Mouse (Mus musculus) adrenal gland, adult 8-10 months (tissue): ENCODE results near the gene Add1. TPM values are rescaled to one million over a fixed set of nuclear protein-coding genes. Genes with fewer than 3 reads are reported as not detected.
"Not testable (repeated sequence)": the region's sequence is repeated elsewhere in the genome, so short reads cannot be mapped to it uniquely, and the experiment has no call there.

Experiments
- DNase-seq: peaks from one replicate; pipeline ENCODE4 v3.0.0; 2022
- total RNA-seq, 4 experiments: library from RNA; stranded (reverse); gene quantifications; 2 replicates each; pipeline ENCODE4 v1.2.4; 2022

Add1 gene
- total RNA-seq, 4 experiments from 2014 or later: 144 to 201 (median 179) TPM

DNA sequence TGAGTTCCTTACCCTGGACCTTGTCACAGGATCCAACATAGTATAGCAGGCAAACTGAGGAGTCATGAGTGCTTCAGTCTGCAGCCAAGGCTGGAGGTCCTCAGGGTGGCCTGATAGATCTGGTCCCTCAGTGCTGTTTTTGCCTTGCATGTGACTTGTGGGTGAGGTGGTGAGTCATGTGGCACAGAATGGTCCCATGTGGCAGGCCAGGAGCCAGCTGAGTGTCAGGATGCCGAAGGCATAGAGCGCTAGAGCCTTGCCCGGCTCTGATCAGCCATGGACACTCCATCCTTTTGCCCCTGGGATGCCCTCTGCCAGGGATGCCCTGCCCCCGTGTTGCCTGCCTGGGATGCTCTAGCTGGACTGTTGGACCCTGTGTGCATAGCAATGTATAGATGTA is 21.6 kb upstream of the Add1 start:
- no peak for DNase-seq

DNA sequence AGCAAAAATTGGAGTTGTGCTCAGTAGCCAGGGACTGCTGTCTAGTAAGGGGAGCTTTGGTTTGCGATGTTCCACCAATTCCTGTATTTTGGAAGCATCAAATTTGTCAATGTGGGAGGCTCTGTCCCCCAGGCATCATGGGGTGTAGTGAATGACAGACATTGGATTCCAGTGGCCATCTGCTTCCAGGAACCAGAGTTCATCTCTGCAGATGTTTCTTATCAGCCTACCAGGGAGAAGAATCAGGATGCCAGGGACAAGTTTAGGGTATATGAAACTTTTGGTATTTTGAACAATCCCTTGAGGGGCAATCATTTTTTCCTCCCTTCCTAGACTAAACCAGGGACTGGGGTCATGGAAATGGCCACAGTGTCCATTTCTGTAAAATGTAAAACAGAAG is 9.6 kb upstream of the Add1 start:
- no peak for DNase-seq

DNA sequence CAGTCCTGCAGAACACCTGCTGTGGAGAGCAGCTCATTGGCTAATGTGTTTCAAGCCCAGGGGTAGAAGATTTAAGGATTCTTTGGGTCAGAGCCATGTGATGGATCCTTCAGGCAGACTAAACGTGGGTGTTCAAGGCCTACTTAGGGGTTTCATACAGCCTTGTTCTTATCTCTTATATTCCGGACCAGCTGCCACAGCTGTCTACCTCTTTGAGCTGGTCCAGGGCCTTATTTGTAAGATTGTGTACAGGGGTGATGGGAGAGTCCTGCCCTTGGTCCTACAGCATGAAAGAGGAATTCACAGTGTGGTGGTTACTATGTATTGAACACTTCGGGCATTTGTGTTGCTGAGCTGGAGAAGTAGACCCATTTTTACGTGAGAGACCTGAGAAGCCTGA is 9.2 kb upstream of the Add1 start:
- DNase-seq: no peak

DNA sequence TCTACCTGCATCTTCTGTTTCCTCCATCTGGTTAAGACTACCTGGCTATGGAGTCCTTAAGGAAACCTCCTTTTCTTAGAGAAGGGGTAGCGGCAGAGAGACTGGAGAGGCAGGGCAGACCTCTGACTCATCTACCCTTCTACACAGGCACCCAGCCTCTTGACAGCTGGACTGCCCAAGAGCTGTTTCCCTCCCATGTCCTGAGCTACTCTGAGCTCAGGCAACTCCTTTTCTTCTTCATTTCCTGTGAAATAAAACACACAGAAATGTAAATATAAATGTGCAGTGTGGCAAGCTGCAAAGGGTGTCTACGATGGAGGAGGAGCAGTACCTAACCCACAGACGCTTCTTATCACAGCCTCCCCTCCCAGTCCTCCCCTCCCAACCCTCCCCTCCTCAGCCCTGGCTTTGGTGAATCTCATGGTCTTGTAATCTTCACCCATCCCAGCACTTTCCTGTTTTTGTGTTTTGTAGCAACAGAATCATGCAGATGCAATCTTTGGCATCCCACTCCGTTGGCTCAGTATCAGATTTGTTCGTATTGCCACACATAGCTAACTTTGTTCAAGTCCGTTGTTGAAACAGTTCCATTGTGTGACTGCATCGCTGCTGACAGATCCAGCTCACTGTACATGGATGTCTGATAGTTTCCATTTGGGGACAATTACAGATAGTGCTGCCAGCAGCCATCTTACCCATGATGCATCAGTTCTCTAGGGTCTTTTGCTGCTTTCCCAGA is 7.8 kb upstream of the Add1 start:
- no peak for DNase-seq

DNA sequence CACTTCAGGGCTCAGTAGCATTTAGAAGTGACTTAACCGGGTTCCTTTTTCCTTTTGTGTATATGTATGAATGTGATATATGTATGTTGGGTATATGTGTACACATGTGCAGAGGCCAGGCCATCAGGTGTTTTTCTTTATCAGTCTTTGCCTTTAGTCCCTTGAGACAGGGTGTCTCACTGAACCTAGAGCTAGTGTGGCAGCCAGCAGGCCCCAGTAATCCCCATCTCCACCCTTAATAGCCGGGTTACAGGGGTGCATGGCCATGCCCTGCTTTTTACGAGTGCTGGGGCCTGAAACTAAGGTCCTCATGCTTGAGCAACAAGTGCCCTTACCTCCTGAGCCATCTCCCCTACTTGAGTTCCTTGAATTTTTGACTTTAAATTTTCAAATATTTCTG is 1.9 kb upstream of the Add1 start:
- no peak for DNase-seq

DNA sequence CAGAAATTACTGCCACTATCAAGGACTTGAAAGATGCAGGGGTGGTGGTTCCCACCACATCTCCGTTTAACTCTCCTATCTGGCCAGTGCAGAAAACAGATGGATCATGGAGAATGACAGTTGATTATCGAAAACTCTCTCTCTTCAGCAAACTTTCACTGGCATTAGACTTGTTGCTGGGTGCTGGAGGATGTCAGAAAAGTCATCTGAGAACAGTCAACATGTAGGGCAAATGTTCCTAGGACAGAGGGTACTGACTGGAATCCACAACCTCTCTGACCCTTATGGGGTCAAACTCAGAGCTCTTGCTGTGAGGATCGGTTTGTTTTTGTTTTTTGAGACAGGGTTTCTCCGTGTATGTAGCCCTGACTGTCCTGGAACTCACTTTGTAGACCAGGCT is 896 bp upstream of the Add1 start:
- not testable (repeated sequence) for DNase-seq

DNA sequence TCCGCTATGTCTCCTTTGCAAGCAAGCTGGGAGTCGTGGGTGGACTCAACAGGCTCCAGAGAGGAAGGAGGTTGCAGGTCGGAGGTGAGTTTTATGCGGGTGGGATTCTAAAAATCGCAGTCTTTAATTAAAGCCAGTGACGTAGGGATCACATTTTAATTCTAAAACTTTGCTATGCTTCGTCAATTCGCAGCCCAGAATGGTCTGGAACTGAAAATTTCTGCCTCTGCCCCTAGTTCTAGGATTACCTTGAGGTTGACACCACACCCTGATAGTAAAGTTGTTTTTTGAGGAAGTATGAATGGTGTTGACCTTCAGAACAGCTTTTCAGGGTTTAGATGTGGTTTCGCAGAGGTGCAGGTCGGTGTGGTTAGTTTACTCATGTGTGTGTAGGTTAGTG is 1.3 kb downstream of the Add1 start:
- no peak for DNase-seq

DNA sequence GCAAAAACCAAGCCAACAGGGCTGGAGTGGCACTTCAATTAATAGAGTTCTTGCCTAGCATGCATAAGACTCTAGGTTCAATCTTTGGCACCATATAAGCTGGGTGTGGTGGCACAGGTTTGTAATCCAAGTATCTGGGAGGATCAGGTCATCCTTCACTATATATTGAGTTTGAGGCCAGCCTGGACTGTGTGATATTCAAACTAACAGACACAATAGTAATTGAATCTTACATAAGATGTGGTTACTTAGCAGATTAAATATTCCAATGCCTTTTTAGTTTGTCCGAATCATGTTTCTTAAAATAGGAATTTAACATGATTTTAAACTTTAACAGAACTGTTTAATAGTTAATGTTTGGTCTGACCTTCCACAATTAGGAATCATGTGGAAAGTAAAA is 2.8 kb downstream of the Add1 start:
- DNase-seq: no peak

DNA sequence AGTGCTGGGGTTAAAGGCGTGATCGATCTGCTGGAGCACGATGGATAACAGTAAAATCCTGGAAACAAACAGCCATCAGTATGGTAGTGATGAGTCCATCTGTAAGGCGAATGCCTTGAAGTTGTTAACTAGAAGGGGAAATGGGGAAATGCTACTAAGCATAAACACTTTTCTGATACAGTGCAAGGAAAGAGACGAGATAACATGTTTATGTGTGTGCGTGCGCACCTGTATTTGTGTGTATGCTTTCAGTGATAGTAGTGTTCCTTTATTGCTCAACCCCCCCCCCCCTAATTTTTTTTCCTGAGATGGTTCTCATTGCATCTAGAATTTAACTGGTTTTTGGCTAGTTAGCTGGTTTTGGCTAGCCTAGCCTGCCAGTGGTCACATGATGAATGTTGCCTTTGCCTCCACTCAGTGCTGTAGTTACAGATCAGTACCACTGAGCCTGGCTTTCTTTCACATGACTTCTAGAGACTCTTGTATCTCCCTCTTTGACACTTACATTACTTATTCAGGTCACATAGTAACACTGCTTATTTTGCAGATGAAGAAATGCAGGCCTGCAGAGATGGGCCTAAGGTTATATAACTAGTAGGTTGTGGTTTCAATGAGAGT is 4.7 kb downstream of the Add1 start:
- no peak for DNase-seq

DNA sequence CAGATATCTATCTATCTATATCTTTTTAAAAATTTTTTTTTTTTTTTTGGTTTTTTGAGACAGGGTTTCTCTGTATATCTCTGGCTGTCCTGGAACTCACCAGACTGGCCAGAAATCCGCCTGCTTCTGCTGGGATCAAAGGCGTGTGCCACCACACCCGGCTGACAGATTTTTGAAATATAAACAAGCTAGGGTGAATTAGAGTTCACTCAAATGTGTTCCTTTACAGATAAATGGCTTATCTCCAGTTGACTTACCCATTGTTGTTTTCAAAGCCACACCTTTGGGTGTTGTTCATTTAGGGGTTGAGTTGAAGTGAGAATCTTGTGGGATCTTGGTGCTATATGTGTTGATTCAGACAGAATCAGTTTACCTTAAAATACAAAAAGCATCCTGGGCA is 5.9 kb downstream of the Add1 start:
- no peak for DNase-seq

DNA sequence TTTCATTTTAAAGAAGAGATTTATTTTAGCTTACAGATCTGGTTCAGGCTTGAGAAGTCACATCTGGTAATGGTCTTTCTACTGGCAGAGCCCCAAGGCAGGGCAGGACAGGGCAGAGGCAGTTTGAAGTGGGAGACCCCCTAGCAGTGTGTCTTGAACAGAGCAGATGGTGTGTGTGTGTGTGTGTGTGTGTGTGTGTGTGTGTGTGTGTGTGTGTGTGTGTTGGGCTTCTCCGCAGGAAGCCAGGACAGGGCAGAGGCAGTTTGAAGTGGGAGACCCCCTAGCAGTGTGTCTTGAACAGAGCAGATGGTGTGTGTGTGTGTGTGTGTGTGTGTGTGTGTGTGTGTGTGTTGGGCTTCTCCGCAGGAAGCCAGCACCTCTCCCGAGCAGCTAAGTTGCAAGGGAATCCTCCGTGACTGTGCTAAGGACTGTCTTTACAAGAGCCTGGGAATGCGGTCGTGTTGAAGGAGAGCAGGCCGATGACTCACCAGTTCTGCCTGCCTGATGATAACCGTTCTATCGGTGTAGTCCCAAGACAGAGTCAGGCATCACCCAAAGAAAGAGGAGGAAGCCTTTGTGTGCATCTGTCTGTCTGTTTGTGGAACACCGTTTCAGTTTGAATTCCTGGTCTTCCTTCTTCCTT is 8.3 kb downstream of the Add1 start:
- peak; percentile 46 for DNase-seq

DNA sequence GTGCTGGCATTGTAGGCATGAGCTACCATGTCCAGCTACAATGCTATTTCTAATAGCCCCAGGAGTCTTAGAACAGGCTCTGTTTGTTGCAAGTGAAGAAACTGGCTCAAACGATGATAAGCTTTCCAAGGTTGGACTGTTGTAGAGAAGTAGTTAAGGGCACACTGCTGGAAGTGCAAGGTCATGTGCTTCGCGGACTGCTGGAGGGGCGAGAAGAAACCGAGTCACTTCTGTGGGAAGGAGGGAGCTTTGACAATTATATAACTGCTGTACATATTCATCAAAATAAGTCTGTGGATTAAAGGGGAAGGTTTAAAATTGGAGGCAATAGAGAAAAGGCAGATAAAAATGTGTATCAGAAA is 8.8 kb downstream of the Add1 start:
- peak; percentile 31 for DNase-seq

DNA sequence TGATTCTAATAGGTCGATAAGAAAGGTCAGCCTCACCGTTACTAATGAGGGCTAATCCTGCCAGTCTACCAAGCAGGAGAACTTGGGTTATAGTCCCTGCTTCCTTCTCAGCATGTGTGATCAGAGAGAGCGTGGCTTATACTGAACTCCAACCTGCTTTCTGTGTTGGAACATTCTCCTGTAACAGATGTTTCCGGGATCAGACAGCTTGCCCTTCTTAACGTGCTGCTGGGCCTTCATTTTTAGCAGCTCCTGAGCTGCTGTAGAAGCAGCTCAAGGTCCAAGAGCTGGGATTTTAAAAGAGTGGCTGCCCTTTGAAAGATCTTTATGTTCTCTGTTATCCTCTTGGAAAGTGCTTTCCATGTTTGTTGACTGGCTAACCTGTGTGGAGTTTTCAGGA is 11.8 kb downstream of the Add1 start:
- no peak for DNase-seq

DNA sequence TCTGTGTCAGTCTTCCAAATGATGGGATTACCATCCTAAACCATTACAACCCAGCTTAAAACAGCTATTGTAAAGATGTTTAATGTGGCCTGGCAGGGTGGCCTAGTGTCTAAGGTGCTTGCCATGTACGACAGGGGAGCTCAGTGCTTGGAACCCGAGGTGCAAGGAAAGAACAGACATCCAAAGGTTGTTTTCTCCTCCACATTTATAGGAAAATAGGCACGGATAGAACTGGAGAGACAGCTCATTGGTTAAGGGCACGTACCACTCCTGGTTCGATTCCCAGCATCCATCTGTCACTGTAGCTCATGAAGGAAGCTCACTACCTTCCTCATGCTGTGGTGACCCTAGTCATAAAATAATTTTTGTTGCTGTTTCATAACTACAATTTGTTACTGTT is 14.4 kb downstream of the Add1 start:
- DNase-seq: no peak

DNA sequence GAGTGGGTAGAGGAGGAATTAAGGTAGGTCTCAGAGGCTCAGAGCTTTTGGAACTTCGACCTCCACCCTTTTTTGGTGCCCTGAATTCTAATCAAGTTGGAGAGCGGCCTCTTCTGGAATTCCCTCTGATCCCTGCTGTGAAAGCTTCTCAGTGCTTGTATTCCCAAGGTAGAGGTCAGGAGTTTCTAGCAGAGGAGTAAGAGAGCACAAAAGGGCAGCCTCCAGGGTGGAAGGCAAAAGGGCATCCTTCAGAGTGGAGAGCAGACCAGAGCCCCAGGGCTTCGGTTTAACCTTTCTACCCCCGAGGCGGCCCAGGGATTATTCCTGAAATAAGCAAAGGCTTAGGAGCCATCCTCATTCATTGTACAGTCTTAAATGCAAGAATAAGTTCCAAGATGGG is 16.6 kb downstream of the Add1 start:
- DNase-seq: no peak

DNA sequence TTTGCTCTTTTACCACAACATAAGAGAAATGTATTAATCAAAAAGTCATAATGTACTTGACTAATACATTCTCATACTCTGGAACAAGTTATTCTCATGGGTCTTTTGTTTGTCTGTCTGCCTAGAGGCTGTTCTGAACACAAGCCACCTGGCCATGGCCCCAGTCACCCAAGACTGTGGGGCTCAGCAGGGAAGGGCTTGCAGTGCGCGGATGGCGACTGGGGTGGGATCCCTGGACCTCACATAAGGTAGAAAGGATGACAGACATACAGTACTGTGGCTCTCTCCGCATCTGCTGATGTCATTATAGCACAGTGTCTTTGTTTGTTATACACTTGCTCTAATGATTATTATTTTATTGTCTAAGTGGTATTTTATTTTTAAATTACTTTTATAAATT is 17.2 kb downstream of the Add1 start:
- no peak for DNase-seq

DNA sequence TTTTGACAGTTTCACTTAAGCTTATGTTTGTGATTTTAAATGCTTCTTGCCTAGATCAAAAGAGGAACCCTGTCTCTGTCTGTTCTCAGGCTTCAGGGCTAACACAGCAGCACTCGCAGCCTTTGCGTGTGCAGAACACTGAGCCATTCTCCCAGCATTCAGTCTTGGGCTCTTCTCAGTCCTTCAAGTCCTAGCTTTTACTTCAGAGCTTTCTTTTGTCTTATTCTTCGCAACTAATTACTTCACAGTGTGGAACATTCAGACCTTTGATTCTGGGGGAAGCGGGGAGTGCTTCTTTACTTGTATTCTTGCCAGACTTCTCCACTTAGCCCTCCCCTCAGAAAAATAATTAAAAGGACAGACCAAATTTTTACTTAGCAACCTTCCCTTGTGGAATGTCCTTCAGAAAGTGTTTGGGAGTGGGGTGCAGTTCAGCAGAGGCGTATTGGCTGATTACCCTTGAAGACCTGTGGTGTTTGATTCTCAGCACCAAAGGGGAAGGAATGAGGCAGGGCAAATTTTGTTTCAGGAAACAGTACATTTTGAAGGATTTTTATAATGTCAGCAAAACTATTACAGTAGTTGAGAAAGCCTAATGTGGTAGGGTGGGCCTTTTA is 18.0 kb downstream of the Add1 start:
- DNase-seq: no peak

DNA sequence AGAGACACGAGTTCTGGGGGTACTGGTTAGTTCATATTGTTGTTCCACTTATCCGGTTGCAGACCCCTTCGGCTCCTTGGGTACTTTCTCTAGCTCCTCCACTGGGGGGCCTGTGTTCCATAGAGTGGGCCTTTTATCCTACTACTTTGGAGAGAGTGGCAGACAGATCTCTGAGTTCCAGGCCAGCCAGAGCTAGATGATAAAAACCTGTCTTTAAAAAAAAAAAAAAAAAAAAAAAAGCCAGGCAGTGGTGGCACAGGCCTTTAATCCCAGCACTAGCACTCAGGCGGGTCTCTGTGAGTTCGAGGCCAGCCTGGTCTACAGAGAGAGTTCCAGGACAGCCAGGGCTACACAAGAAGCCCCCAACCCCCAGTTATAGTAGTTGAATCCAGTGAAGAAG is 18.8 kb downstream of the Add1 start:
- not testable (repeated sequence) for DNase-seq

DNA sequence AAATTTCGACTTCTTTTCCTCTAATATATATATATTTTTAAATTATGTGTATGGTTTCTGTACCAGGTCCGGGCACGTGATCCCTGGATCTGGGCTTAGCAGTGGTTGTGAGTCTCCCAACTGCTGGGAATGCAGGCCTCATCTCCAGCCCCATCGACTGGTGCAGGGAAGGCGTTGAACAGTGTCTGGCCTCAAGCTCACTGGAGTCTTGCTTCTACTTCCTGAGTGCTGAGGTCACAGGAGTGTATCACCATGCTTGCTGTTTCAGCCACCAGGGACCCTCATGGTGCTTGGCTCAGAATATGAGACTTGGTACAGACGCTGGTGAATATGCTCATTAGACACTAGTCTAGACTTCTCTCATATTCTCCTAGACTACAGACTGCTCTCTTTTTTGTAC is 19.2 kb downstream of the Add1 start:
- no peak for DNase-seq

DNA sequence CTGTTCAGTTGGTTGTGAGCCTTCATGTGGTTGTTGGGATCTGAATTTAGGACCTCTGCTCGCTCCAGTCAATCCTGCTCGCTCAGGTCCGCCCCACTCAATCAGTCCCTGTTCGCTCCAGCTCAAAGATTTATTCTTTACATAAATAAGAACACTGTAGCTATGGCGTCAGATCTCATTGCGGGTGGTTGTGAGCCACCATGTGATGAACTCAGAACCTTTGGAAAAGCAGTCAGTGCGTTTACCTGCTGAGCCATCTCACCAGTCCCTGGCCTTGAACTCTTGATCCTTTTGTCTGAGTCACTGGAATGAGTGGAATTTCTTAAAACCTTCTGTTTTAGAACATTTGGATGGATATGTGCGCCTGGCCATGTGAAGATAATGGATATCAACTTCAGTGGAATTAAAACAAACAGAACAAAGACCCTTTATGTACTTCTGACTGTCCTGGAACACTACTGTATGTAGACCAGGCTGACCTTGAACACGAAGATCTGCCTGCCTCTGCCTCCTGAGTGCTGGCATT is 19.8 kb downstream of the Add1 start:
- no peak for DNase-seq

DNA sequence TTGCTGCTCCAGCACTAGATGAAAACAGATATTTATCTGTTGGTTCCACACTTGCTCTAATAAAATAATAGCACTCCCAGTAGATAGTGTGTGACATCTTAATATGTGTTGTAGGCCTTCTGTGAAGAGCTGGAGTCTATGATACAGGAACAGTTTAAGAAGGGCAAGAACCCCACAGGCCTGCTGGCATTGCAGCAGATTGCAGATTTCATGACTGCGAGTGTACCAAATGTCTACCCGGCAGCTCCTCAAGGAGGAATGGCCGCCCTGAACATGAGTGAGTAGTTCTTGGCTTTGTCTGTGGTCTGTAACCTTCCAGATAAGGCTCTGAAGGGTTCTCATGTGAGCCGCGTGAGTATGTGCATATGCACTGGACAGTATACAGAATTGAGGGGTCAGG is 31.1 kb downstream of the Add1 start:
- DNase-seq: no peak

DNA sequence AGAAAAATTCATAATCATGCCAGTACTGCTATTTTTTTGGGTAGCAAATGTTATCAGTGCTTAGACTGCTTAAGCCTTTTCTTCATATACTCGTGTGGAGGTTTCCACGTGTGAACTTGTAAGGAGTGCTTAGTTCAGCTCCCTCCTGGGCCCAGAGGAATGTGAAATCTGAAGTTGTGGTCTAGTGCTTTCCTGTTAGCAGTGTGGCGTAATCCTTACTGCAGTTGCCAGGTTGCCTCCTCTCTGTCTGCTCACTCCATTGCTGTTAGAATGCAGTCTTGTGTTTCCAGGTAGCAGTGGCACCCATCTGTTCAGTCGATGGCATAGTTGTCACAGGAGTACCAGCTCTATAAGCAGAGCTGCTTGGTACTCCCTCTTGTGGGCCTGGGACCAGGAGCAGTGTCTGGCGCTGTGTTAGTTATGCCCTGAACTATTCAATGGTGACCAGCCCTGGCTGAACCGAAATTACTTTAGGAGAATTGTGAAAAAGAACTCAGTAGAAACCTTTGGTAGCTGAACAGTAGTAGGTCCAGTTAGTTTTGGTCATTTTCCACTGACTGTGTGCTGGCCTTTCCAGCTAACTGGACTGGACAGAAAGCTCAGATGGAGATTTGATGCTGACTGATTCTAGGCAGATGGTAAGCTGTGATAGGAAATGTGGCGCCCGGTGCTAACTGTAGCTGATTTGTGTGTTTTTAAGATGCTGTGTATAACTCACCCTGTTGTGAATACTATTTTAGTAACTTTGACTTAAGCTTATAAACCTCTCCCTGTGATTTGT is 33.8 kb downstream of the Add1 start:
- DNase-seq: no peak

DNA sequence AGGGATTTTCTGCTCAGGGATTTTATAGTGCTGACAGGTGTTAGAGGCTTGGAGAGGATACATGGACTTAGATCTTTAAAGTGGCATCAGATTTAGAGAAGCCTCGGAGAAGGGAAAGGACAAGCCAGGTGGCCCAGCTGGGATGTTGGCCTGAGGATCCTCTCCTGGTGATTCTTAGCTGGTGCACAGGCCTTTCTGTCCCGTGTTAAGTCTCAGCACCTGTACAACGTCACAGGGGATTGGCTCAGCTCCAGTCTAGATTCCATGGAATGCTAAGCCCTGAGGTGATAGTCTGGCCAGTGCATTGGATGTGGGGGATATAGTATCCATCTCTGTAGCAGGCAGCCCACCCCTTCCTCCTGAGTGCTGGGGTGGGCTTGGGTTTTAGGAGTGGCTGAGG is 34.8 kb downstream of the Add1 start:
- no peak for DNase-seq
